ENCODE assay signal across 14 mouse cellular contexts in genomic region chr7:47098044-47098443, GRCm38 (mm10). TPM values are rescaled to one million over a fixed set of nuclear protein-coding genes. Genes with fewer than 3 reads are reported as not detected.
DNase-seq lines count a peak whose midpoint lies in the region; ATAC-seq and TF ChIP-seq lines count a peak whose summit lies in the region.
"Had no signal": no experiment of that assay in that cellular context is flagged by ENCODE, and none has a peak within 500 bp of the region (broad histone marks: within the 10 kb centered on the region; RNA-seq: fewer than 3 reads in every experiment).

No protein-coding gene starts in this region.

- H3K9ac ChIP-seq in hindbrain, postnatal 0 days (replicated peaks; ENCODE audit: low read length) = no peak overlapping the region
- no peak overlapping the region for H3K9ac ChIP-seq in hindbrain, embryonic 13.5 days
- H3K9ac ChIP-seq in stomach, embryonic 16.5 days (ENCODE audit: low read length) = no peak overlapping the region
- H3K9ac ChIP-seq in forebrain, embryonic 16.5 days (replicated peaks; ENCODE audit: low read depth, low read length) = no peak overlapping the region
- H3K9ac ChIP-seq: liver, embryonic 15.5 days; midbrain, embryonic 15.5 days had no signal

- H3K4me3 ChIP-seq in hindbrain, postnatal 0 days (ENCODE audit: low read length) = no peak overlapping the region
- no peak overlapping the region for H3K4me3 ChIP-seq in hindbrain, embryonic 13.5 days
- no peak overlapping the region for H3K4me3 ChIP-seq in stomach, embryonic 16.5 days (replicated peaks; ENCODE audit: low read length)
- H3K4me3 ChIP-seq in forebrain, embryonic 16.5 days (replicated peaks; ENCODE audit: low read length) = no peak overlapping the region
- H3K4me3 ChIP-seq: liver, embryonic 15.5 days; midbrain, embryonic 15.5 days had no signal

- TF ChIP-seq CTCF in hindbrain, postnatal 0 days (IDR thresholded peaks at IDR 0.05; ENCODE audit: low read depth) = 0 out of 2 replicates have a peak, but pooled peaks have one; percentile 14

- WGBS in hindbrain, postnatal 0 days = 72% methylated on average over 7 of the region's 7 CpGs
- 68% methylated on average over 7 of the region's 7 CpGs for WGBS in hindbrain, embryonic 13.5 days
- 59% methylated on average over 7 of the region's 7 CpGs for WGBS in stomach, embryonic 16.5 days
- 63% methylated on average over 7 of the region's 7 CpGs for WGBS in forebrain, embryonic 16.5 days

- no peak overlapping the region for H3K27ac ChIP-seq in hindbrain, postnatal 0 days
- no peak overlapping the region; the same call in 1 of the 2 replicates for H3K27ac ChIP-seq in hindbrain, embryonic 13.5 days
- no peak overlapping the region for H3K27ac ChIP-seq in stomach, embryonic 16.5 days (ENCODE audit: low read length)
- no peak overlapping the region for H3K27ac ChIP-seq in forebrain, embryonic 16.5 days (ENCODE audit: low read length)
- H3K27ac ChIP-seq: liver, embryonic 15.5 days; midbrain, embryonic 15.5 days had no signal

- no peaks in the 10 kb centered on the region for H3K4me1 ChIP-seq in hindbrain, postnatal 0 days (ENCODE audit: insufficient read depth, low read length)
- no peaks in the 10 kb centered on the region for H3K4me1 ChIP-seq in hindbrain, embryonic 13.5 days (replicated peaks)
- no peaks in the 10 kb centered on the region for H3K4me1 ChIP-seq in stomach, embryonic 16.5 days (ENCODE audit: control insufficient read depth, insufficient read depth, low read length)
- H3K4me1 ChIP-seq in forebrain, embryonic 16.5 days (replicated peaks; ENCODE audit: control insufficient read depth, insufficient read depth, low read length) = no peaks in the 10 kb centered on the region
- H3K4me1 ChIP-seq: liver, embryonic 15.5 days; midbrain, embryonic 15.5 days had no signal

- H3K36me3 ChIP-seq in hindbrain, postnatal 0 days (ENCODE audit: insufficient read depth, low read length) = no peaks in the 10 kb centered on the region
- H3K36me3 ChIP-seq in hindbrain, embryonic 13.5 days = peaks cover 13% of the 10 kb centered on the region
- H3K36me3 ChIP-seq in stomach, embryonic 16.5 days (ENCODE audit: control insufficient read depth, insufficient read depth, low read length) = no peaks in the 10 kb centered on the region
- no peaks in the 10 kb centered on the region for H3K36me3 ChIP-seq in forebrain, embryonic 16.5 days (ENCODE audit: control insufficient read depth, insufficient read depth)
- H3K36me3 ChIP-seq: liver, embryonic 15.5 days had no signal

- ATAC-seq in hindbrain, postnatal 0 days = no peak
- ATAC-seq in hindbrain, embryonic 13.5 days (ENCODE audit: low FRiP score) = no peak
- peak; percentile 17; the same call in 1 of the 2 replicates for ATAC-seq in stomach, embryonic 16.5 days (ENCODE audit: insufficient read depth, low FRiP score)
- no peak for ATAC-seq in forebrain, embryonic 16.5 days
- ATAC-seq: midbrain, embryonic 15.5 days had no signal

- DNase-seq in hindbrain, postnatal 0 days (ENCODE audit: low spot score) = no peak
- DNase-seq in retina, postnatal 1 day = peak; percentile 2
- no peak for DNase-seq in retina, embryonic 14.5 days (ENCODE audit: low spot score)
- DNase-seq in layer of hippocampus, postnatal 36 days = peak; percentile 45
- DNase-seq in urinary bladder, postnatal 36 days (ENCODE audit: low spot score in 2 of 2) = no peak
- DNase-seq: cerebellum, postnatal 36 days; heart, postnatal 36 days; kidney, adult 11 months had no signal

- no peaks in the 10 kb centered on the region for H3K9me3 ChIP-seq in hindbrain, postnatal 0 days (ENCODE audit: low read length)
- no peaks in the 10 kb centered on the region for H3K9me3 ChIP-seq in hindbrain, embryonic 13.5 days
- H3K9me3 ChIP-seq in stomach, embryonic 16.5 days (replicated peaks; ENCODE audit: control insufficient read depth, low read length) = no peaks in the 10 kb centered on the region
- H3K9me3 ChIP-seq in forebrain, embryonic 16.5 days (ENCODE audit: control insufficient read depth, low read length) = no peaks in the 10 kb centered on the region
- H3K9me3 ChIP-seq: liver, embryonic 15.5 days; midbrain, embryonic 15.5 days had no signal

- H3K4me2 ChIP-seq in hindbrain, postnatal 0 days (ENCODE audit: low read depth, low read length) = no peak overlapping the region
- H3K4me2 ChIP-seq in hindbrain, embryonic 13.5 days = no peak overlapping the region
- no peak overlapping the region for H3K4me2 ChIP-seq in stomach, embryonic 16.5 days (ENCODE audit: low read depth, low read length)
- no peak overlapping the region for H3K4me2 ChIP-seq in forebrain, embryonic 16.5 days (ENCODE audit: low read length)
- H3K4me2 ChIP-seq: liver, embryonic 15.5 days; midbrain, embryonic 15.5 days had no signal

- no peaks in the 10 kb centered on the region for H3K27me3 ChIP-seq in hindbrain, postnatal 0 days (ENCODE audit: insufficient read depth, low read length)
- no peaks in the 10 kb centered on the region for H3K27me3 ChIP-seq in hindbrain, embryonic 13.5 days
- no peaks in the 10 kb centered on the region for H3K27me3 ChIP-seq in stomach, embryonic 16.5 days (ENCODE audit: control insufficient read depth, insufficient read depth, low read length)
- H3K27me3 ChIP-seq in forebrain, embryonic 16.5 days (replicated peaks; ENCODE audit: control insufficient read depth, insufficient read depth, low read length) = no peaks in the 10 kb centered on the region
- H3K27me3 ChIP-seq: liver, embryonic 15.5 days; midbrain, embryonic 15.5 days had no signal

RNA-seq across cellular contexts. Expression of gene Ptpn5, which starts 35.4 kb away (rescaled TPM):
- 98.3 and 107 TPM in 2 replicates for total RNA-seq in hindbrain, postnatal 0 days (2014; rRNA removed)
- polyA plus RNA-seq in hindbrain, postnatal 0 days (2015; fragmentation: Nextera tagmentation; extraction: Ambion mirVana) = 129 and 138 TPM in 2 replicates
- polyA plus RNA-seq in hindbrain, embryonic 13.5 days (2015; fragmentation: Nextera tagmentation; extraction: Ambion mirVana) = 112 and 120 TPM in 2 replicates
- 10 to 100 TPM; 92.7 to 95.8 TPM for total RNA-seq in layer of hippocampus, postnatal 36 days (2021)
- 1.2 and 1.3 TPM in 2 replicates for polyA plus RNA-seq in stomach, embryonic 16.5 days (2015; fragmentation: Nextera tagmentation; extraction: Ambion mirVana)
- 68.5 and 103 TPM in 2 replicates for polyA plus RNA-seq in forebrain, embryonic 16.5 days (2015; fragmentation: Nextera tagmentation; extraction: Ambion mirVana)
- total RNA-seq: gastrocnemius, postnatal 4 days; heart, postnatal 36 days had no signal
- polyA plus RNA-seq: liver, embryonic 15.5 days had no signal

RNA-seq across cellular contexts. Expression of gene Tmem86a, which starts 47.6 kb away (rescaled TPM):
- total RNA-seq in hindbrain, postnatal 0 days (2014; rRNA removed) = 11.9 and 17.1 TPM in 2 replicates
- 29.5 and 32.3 TPM in 2 replicates for polyA plus RNA-seq in hindbrain, postnatal 0 days (2015; fragmentation: Nextera tagmentation; extraction: Ambion mirVana)
- 24.4 and 27.1 TPM in 2 replicates for polyA plus RNA-seq in hindbrain, embryonic 13.5 days (2015; fragmentation: Nextera tagmentation; extraction: Ambion mirVana)
- 10 to 100 TPM; 11.9 to 12.5 TPM for total RNA-seq in layer of hippocampus, postnatal 36 days (2021)
- polyA plus RNA-seq in stomach, embryonic 16.5 days (2015; fragmentation: Nextera tagmentation; extraction: Ambion mirVana) = 27.9 and 29.9 TPM in 2 replicates
- polyA plus RNA-seq in forebrain, embryonic 16.5 days (2015; fragmentation: Nextera tagmentation; extraction: Ambion mirVana) = 27.7 and 27.9 TPM in 2 replicates

Comparison
In these comparisons a context has a peak if more than half of its experiments do, and no peak if none do; other contexts are left out.
1. DNase-seq: peak in retina, postnatal 1 day (single experiment) and layer of hippocampus, postnatal 36 days (2 of 2); none in hindbrain, postnatal 0 days (single experiment), retina, embryonic 14.5 days (single experiment) and urinary bladder, postnatal 36 days (0 of 2).
2. RNA of gene Ptpn5, which starts 35.4 kb away (polyA plus RNA-seq): 129 to 138 TPM in hindbrain, postnatal 0 days, 112 to 120 TPM in hindbrain, embryonic 13.5 days and 68.5 to 103 TPM in forebrain, embryonic 16.5 days; 1.2 to 1.3 TPM in stomach, embryonic 16.5 days; every median in the first group is over 10 times any median in the second.